Mouse (Mus musculus) hindbrain, embryonic 13.5 days (tissue): ENCODE results near the gene Mlxipl. TPM values are rescaled to one million over a fixed set of nuclear protein-coding genes. Genes with fewer than 3 reads are reported as not detected.
A peak's percentile ranks its signal among the peaks of the same experiment; 100 is the strongest.

Source experiments
- ATAC-seq: fragments of 200-750 bp; cut with Nextera tagmentation; 2 replicates; pipeline ENCODE4 v1.8.0; 2017; ENCODE audit warnings: moderate TSS enrichment; ENCODE audit not compliant: low FRiP score
- H3K27ac ChIP-seq: fragments of 300-500 bp; sonication (generic); 2 replicates; pipeline ENCODE4 v1.5.1; 2015; ENCODE audit warnings: inconsistent platforms, mild to moderate bottlenecking, moderate library complexity
- H3K27me3 ChIP-seq: fragments of 300-500 bp; sonication (generic); 2 replicates; pipeline ENCODE4 v1.6.1; 2015; ENCODE audit warnings: mild to moderate bottlenecking, inconsistent platforms
- H3K36me3 ChIP-seq: fragments of 300-500 bp; sonication (generic); 2 replicates; pipeline ENCODE4 v1.6.1; 2015; ENCODE audit warnings: mild to moderate bottlenecking, inconsistent platforms
- H3K4me1 ChIP-seq: fragments of 300-500 bp; sonication (generic); replicated peaks from 2 replicates; pipeline ENCODE4 v1.6.1; 2015; ENCODE audit warnings: inconsistent platforms
- H3K4me2 ChIP-seq: fragments of 300-500 bp; sonication (generic); 2 replicates; pipeline ENCODE4 v1.6.1; 2015; ENCODE audit warnings: inconsistent platforms, mild to moderate bottlenecking, moderate library complexity
- H3K4me3 ChIP-seq: fragments of 300-500 bp; sonication (generic); 2 replicates; pipeline ENCODE4 v1.5.1; 2015; ENCODE audit warnings: mild to moderate bottlenecking, inconsistent platforms
- H3K9ac ChIP-seq: fragments of 300-500 bp; sonication (generic); 2 replicates; pipeline ENCODE4 v1.6.1; 2015; ENCODE audit warnings: mild to moderate bottlenecking, inconsistent platforms
- H3K9me3 ChIP-seq: fragments of 300-500 bp; sonication (generic); 2 replicates; pipeline ENCODE4 v1.6.1; 2016; ENCODE audit warnings: inconsistent platforms
- WGBS: fragments of 180-500 bp; shearing (Covaris S2); methylation state at CpG from one replicate; pipeline ENCODE4 v1.1.7; 2015; 5-methylcytosine and 5-hydroxymethylcytosine counted together
- polyA plus RNA-seq: library from polyadenylated mRNA; unstranded; fragments of >200 nt; fragmentation: Nextera tagmentation; extraction: Ambion mirVana; gene quantifications from 2 replicates; pipeline ENCODE4 v1.2.1, GENCODE M21; 2015

The Mlxipl gene
- polyA plus RNA-seq, 1 experiment from 2014 or later = 0.71 TPM

DNA sequence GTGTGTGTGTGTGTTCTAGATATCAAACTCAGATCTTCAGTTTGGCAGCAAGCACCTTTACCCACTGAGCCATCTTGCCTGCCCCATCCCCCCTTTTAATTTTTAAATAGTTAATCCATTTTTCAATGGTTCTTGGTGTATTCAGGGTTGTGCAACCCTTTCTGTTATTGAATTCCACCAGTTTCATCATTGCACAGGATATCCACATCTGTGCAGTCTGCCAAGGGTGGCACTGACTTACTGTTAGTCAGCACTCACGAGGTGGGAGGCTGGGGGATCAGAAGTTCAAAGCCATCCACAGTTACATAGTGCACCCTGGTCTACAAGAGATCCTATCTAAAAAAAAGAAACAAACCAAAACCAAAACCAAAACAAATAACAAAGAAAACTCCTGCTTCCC lies 11.3 kb downstream of the Mlxipl start:
- no peak overlapping the region for H3K4me2 ChIP-seq
- no peak overlapping the region for H3K9ac ChIP-seq
- peaks cover 21% of the 10 kb centered on the region for H3K27me3 ChIP-seq
- no peak overlapping the region for H3K27ac ChIP-seq
- WGBS = 88% methylated on average over 1 of the region's 1 CpGs
- ATAC-seq = no peak
- H3K36me3 ChIP-seq = no peaks in the 10 kb centered on the region
- no peaks in the 10 kb centered on the region for H3K9me3 ChIP-seq
- H3K4me3 ChIP-seq = no peak overlapping the region
- no peaks in the 10 kb centered on the region for H3K4me1 ChIP-seq

DNA sequence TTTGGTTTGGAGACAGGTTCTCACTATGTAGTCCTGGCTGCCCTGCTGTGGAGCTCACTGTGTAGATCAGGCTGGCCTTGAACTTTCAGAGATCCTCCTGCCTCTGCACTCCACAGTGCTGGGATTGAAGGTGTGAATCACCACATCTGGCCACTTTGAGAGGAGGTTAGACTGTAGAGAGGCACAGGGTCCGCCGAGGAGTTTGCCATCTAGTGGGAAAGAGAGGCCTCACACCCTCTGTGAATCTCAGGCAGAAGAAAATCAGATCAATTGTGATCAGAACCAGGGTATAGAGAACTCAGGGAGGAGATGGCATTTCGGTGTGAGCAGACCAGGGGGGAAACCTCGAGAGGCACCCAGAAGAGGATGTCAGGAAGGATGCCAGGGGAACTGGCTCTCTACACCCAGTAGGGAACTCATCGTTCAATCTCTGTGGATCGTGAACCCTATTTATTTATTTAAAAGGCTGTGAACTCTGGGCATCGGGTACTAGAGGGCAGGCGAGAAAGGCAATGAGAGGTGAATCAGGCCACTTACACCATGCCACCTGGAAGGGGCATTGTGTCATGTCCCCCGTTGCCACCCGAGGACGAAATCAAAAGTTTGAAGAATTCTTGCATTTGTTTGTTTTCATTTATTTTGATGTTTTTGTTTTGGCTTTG lies 14.4 kb downstream of the Mlxipl start:
- peaks cover 18% of the 10 kb centered on the region for H3K4me1 ChIP-seq
- no peak overlapping the region for H3K27ac ChIP-seq
- no peak overlapping the region for H3K4me2 ChIP-seq
- H3K9ac ChIP-seq = no peak overlapping the region
- no peaks in the 10 kb centered on the region for H3K36me3 ChIP-seq
- peaks cover 49% of the 10 kb centered on the region for H3K27me3 ChIP-seq
- H3K9me3 ChIP-seq = no peaks in the 10 kb centered on the region
- no peak for ATAC-seq
- H3K4me3 ChIP-seq = no peak overlapping the region
- 61% methylated on average over 11 of the region's 11 CpGs for WGBS

DNA sequence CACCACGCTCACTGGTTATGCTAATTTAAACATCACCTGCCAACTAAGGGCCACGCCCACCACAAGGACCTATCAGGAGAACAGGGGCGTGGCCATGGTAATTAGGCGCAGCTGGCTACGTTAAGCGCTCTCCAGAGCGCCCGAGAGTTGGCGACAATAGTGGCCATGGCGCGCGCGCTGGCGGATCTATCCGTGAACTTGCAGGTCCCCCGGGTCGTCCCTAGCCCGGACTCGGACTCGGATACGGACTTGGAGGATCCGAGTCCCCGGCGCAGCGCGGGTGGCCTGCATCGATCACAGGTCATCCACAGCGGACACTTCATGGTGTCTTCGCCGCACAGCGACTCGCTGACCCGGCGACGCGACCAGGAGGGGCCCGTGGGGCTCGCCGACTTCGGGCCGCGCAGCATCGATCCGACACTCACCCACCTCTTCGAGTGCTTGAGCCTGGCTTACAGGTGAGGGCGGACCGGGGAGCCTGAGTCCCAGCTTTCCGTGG lies 17.1 kb downstream of the Mlxipl start:
- WGBS = under 1% methylated on average over 48 of the region's 48 CpGs
- H3K9ac ChIP-seq = peak overlapping the region; percentile 61

DNA sequence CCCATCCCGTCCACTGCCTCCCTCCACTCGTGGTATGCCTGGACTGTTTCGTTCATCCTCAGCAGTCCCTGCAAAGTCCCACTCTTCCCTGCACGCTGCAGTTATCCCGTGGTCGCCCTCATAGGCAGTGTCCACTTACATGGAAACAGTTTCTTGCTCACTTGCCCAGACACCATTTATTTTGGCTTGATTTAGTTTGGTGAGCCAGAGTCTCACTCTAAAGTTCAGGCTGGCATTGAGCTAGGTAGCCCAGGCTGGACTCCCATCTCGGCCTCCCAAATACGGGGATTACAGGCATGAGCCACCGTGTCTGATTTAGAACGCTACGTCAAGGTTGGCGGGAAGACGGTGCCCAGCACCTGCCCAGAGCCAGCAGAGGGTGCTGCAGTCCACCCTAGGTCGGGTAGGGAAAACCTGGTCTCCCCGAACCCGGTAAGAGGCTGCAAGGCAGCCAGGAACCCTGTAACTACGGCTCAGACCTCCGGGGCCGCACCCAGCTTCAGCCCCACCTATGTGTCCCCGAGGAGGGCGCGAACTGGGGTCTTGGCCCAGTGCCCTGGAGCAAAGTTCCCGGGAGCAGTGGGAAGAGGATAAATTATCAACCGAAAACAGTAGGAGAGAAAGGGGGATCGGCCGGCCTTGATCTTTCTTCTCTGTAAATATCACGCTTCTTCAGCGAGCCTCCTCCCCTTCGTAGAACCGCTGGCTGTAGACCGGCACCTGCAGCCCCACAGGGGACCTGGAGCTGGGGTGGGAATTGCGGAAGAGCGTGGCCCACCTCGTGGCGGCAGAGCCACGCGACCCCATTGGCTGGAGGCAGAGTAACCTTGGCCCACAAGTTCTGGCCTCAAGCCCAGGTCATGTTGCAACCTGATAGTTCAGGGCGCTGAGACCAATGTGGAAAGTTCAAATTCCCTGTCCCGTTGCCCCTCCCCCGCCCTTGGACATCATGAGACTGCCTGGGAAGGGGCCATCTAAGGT lies 18.1 kb downstream of the Mlxipl start:
- no peaks in the 10 kb centered on the region for H3K36me3 ChIP-seq
- peak overlapping the region; percentile 87 for H3K4me2 ChIP-seq
- peaks cover 67% of the 10 kb centered on the region for H3K27me3 ChIP-seq
- no peak overlapping the region for H3K27ac ChIP-seq
- WGBS = 8% methylated on average over 40 of the region's 40 CpGs
- H3K4me1 ChIP-seq = peaks cover 18% of the 10 kb centered on the region
- H3K9me3 ChIP-seq = no peaks in the 10 kb centered on the region
- peak overlapping the region; percentile 48 for H3K4me3 ChIP-seq
- H3K9ac ChIP-seq = 0 out of 2 replicates have a peak overlapping the region, but pooled peaks have one; percentile 61
- ATAC-seq = no peak

More for the DNA sequence above, 17.1 kb downstream of the Mlxipl start:
- Histone ChIP-seq H3K4me1 (peaks cover 18% of the 10 kb centered on the region), H3K27me3 (peaks cover 67% of the 10 kb centered on the region), H3K9me3 (no peaks in the 10 kb centered on the region), H3K4me3 (peak overlapping the region; percentile 48), H3K36me3 (no peaks in the 10 kb centered on the region), H3K27ac (no peak overlapping the region), H3K4me2 (peak overlapping the region; percentile 87)
- peak; percentile 80 for ATAC-seq

DNA sequence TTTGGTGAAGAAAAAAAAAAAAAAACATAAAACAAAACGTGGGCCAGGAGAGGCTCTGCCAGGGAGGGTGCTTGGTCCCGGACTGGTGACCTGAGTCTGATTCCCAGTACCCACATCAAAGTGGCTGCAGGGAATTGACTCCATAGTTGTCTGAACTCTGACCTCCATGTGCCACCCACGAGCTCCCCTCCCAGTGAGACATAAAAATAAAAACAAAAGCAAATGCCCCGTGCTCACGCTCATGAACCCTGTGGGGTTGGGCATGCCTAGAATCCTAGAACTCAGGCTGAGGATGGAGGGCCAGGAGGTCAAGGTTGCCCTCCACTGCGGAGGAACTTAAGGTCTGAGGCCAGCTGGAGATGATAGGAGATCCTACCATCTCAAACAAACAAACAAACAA lies 19.3 kb downstream of the Mlxipl start:
- peaks cover 18% of the 10 kb centered on the region for H3K4me1 ChIP-seq
- H3K4me3 ChIP-seq = no peak overlapping the region
- H3K9ac ChIP-seq = no peak overlapping the region
- no peaks in the 10 kb centered on the region for H3K36me3 ChIP-seq
- H3K9me3 ChIP-seq = no peaks in the 10 kb centered on the region
- no peak for ATAC-seq
- H3K27me3 ChIP-seq = peaks cover 67% of the 10 kb centered on the region
- 50% methylated on average over 6 of the region's 6 CpGs for WGBS
- H3K4me2 ChIP-seq = no peak overlapping the region
- H3K27ac ChIP-seq = no peak overlapping the region

DNA sequence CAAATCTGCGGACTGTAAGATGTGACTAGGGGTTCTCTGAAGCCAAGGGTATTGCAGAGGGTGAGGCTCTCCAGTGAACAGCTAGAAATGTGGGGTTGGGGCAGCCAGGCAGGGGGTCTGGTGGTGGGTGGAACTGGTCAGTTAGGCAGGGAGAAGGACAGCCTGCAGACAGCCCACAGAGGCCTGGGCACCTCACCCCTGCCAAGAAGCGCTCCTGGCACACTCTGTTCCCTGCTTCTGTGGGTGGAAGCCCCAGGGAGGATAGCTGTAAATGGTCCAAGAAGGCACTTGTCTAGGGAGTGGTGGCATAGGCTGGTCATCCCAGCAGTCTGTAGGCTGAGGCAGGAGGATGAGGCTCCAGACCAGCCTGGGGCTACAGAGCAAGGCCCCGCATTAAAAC lies 19.7 kb downstream of the Mlxipl start:
- no peak for ATAC-seq
- peaks cover 18% of the 10 kb centered on the region for H3K4me1 ChIP-seq
- WGBS = 83% methylated on average over 3 of the region's 3 CpGs
- no peaks in the 10 kb centered on the region for H3K9me3 ChIP-seq
- H3K4me3 ChIP-seq = no peak overlapping the region
- H3K27ac ChIP-seq = no peak overlapping the region
- H3K4me2 ChIP-seq = no peak overlapping the region
- H3K36me3 ChIP-seq = no peaks in the 10 kb centered on the region
- H3K9ac ChIP-seq = no peak overlapping the region
- peaks cover 64% of the 10 kb centered on the region for H3K27me3 ChIP-seq

DNA sequence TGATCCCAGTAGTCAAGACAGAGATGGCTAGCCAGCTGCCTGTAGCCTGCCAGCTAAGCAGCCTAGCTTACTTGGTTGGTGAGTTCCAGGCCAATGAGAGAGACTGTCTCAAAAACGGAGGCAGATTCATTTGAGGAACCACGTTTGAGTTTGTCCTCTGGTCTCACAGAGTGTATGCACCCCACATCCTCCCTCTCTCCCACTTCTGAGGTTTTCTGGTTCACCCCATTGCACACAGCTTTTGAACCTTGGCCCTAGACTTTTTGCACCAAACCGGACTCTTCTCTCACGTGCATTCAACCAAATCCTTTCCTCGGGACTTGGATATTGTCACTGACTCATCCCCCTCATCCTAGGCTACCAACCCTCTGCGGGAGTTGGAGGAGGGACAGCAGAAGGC lies 20.3 kb downstream of the Mlxipl start:
- peaks cover 59% of the 10 kb centered on the region for H3K27me3 ChIP-seq
- 71% methylated on average over 6 of the region's 6 CpGs for WGBS

DNA sequence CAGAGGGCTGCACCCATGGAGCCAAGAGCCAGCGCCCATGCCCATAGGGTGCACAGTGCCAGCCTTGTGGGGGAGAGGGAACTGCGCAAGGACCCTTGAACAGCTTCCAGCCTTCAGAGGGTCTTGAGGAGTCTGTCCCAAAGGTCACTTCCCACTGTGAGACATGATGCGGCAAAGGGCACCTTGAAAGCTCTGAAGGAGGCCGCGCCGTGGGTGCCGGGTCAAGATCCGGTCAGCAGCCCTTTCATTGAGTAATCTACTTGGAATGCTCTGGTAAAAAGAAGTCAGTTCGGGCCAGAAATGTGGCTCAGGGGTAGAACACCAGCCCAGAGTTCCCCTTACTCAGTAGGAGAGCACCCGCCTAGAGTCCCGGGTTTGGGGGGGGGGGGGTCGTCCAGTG lies 24.1 kb downstream of the Mlxipl start:
- H3K9ac ChIP-seq = no peak overlapping the region
- ATAC-seq = no peak
- H3K36me3 ChIP-seq = no peaks in the 10 kb centered on the region
- H3K9me3 ChIP-seq = no peaks in the 10 kb centered on the region
- no peak overlapping the region for H3K4me2 ChIP-seq
- H3K27ac ChIP-seq = no peak overlapping the region
- no peak overlapping the region for H3K4me3 ChIP-seq
- H3K27me3 ChIP-seq = peaks cover 21% of the 10 kb centered on the region
- no peaks in the 10 kb centered on the region for H3K4me1 ChIP-seq
- WGBS = 86% methylated on average over 12 of the region's 12 CpGs

More for the DNA sequence above, 20.3 kb downstream of the Mlxipl start:
- no peak overlapping the region for H3K4me3 ChIP-seq
- H3K27ac ChIP-seq = no peak overlapping the region
- no peak overlapping the region for H3K9ac ChIP-seq
- H3K9me3 ChIP-seq = no peaks in the 10 kb centered on the region
- no peak for ATAC-seq
- peaks cover 18% of the 10 kb centered on the region for H3K4me1 ChIP-seq
- H3K36me3 ChIP-seq = no peaks in the 10 kb centered on the region
- H3K4me2 ChIP-seq = no peak overlapping the region

DNA sequence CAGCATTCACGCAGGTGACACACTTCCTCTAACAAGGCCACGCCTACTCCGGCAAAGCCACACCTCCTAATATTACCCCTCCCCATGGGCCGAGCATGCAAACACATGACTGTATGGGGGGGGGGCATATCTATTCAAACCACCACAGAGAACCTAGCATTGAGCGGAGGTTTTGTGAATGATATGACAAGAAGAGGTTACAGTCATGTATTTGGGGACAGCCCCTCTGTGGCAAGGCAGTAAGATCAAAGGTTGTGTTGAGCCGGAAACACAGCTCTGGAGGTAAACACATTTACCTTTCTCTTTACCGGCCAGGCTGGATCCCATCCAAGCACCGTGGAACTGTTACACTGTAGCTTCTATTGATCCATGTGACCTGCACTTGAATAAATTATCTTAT lies 25.6 kb downstream of the Mlxipl start:
- 91% methylated on average over 8 of the region's 8 CpGs for WGBS
- Histone ChIP-seq H3K9ac (no peak overlapping the region), H3K27me3 (peaks cover 6% of the 10 kb centered on the region), H3K4me2 (no peak overlapping the region), H3K27ac (no peak overlapping the region), H3K9me3 (no peaks in the 10 kb centered on the region), H3K36me3 (no peaks in the 10 kb centered on the region), H3K4me3 (no peak overlapping the region), H3K4me1 (no peaks in the 10 kb centered on the region)
- ATAC-seq = no peak

DNA sequence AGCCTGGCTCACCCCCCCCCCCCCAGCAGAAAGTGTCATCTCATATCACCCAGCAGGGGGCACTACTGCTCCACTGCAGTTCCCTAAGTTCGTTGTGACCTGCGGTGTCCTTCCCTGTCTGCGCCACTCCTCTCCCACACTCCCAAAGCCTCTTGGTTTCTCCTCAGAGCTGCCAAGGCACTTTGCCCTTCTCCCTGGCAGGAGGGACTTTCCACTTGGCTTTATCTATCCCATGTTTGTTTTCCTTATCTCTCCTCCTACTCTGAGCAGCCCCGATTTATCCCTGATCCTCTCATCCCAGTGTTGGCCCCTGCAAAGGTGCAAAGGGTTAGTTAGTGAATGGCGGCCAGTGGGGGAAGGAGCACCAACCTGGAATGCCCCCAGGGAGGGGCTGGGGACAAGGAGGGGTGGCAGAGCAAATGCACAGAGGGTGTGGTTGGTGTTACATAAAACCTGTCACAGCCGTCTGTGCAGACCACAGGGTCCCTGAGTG lies 28.9 kb downstream of the Mlxipl start:
- Histone ChIP-seq H3K36me3 (no peaks in the 10 kb centered on the region), H3K27me3 (peaks cover 20% of the 10 kb centered on the region), H3K4me1 (no peaks in the 10 kb centered on the region), H3K4me3 (no peak overlapping the region), H3K9me3 (no peaks in the 10 kb centered on the region), H3K27ac (no peak overlapping the region), H3K9ac (no peak overlapping the region), H3K4me2 (no peak overlapping the region)
- no peak for ATAC-seq
- 36% methylated on average over 6 of the region's 6 CpGs for WGBS

DNA sequence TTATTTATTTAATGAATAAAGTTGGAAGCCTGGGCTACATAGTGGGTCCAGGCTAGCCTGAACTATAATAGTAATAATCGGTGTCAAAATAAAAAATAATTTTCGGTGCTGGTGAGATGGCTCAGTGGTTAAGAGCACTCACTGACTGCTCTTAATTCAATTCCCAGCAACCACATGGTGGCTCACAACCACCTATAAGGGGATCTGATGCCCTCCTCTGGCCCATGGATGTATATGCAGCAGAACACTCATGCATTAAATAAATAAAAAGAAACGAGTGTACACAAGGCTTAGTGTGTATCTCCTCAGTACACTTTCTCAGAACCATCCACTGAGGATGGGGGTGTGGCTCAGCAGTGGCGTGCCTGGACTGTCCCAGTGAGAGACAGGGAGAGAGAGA lies 31.1 kb downstream of the Mlxipl start:
- 61% methylated on average over 4 of the region's 4 CpGs for WGBS
- Histone ChIP-seq H3K4me3 (no peak overlapping the region), H3K27me3 (peaks cover 20% of the 10 kb centered on the region), H3K9ac (no peak overlapping the region), H3K27ac (no peak overlapping the region), H3K4me1 (no peaks in the 10 kb centered on the region), H3K4me2 (no peak overlapping the region), H3K36me3 (no peaks in the 10 kb centered on the region), H3K9me3 (no peaks in the 10 kb centered on the region)
- ATAC-seq = no peak

DNA sequence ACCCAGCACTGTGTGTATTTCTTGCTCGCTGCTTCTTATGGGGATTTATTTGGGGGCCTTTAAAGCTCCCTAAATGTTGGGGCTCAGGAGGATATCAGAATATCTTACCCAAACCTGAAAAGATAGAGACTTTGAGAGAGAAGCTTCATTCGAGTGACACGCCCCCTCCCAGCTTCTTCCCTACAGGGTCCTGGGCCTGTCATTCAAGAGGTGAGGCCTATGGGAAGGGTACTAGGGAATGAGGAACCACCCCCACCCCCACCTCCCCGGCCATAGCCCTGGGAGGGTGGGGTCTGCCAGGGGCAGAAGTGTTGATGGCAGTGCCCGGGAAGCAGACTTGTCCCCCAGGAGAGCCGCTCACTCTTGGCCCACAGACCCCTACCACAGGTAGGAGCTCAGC lies 36.4 kb downstream of the Mlxipl start:
- H3K9me3 ChIP-seq = no peaks in the 10 kb centered on the region
- ATAC-seq = no peak
- 63% methylated on average over 6 of the region's 6 CpGs for WGBS
- no peak overlapping the region for H3K4me3 ChIP-seq
- H3K36me3 ChIP-seq = no peaks in the 10 kb centered on the region
- H3K27me3 ChIP-seq = peaks cover 35% of the 10 kb centered on the region; the same call in 1 of the 2 replicates
- no peak overlapping the region for H3K9ac ChIP-seq
- H3K4me2 ChIP-seq = no peak overlapping the region
- H3K27ac ChIP-seq = no peak overlapping the region
- H3K4me1 ChIP-seq = no peaks in the 10 kb centered on the region
